Mouse (Mus musculus): ENCODE data around the gene Rtkn.
"Not testable (repeated sequence)": the region's sequence is repeated elsewhere in the genome, so short reads cannot be mapped to it uniquely, and the experiment has no call there.

The Rtkn gene

GRCm38 (mm10) chr6:83138056-83138455, 2.8 kb downstream of the Rtkn start:
- no peak for DNase-seq (ENCODE audit: low spot score)

- DNase-seq (ENCODE audit: low spot score) = no peak
These were observed 4.8 kb downstream of the Rtkn start for GRCm38 (mm10) chr6:83140044-83140443.

- no peak for DNase-seq (ENCODE audit: low spot score)
These were observed 6.4 kb downstream of the Rtkn start for GRCm38 (mm10) chr6:83141636-83142035.

- no peak for DNase-seq (ENCODE audit: low spot score)
These were observed 7.0 kb downstream of the Rtkn start for GRCm38 (mm10) chr6:83142211-83142731.

GRCm38 (mm10) chr6:83142886-83143285, 7.6 kb downstream of the Rtkn start:
- no peak for DNase-seq (ENCODE audit: low spot score)

GRCm38 (mm10) chr6:83145209-83145608, 9.9 kb downstream of the Rtkn start:
- DNase-seq (ENCODE audit: low spot score) = no peak

GRCm38 (mm10) chr6:83145805-83146204, 10.5 kb downstream of the Rtkn start:
- DNase-seq (ENCODE audit: low spot score) = no peak

- DNase-seq (ENCODE audit: low spot score) = no peak
These were observed 12.0 kb downstream of the Rtkn start for GRCm38 (mm10) chr6:83147280-83147679.

GRCm38 (mm10) chr6:83151721-83152120, 16.5 kb downstream of the Rtkn start:
- DNase-seq (ENCODE audit: low spot score) = no peak

GRCm38 (mm10) chr6:83153038-83153437, 17.8 kb downstream of the Rtkn start:
- DNase-seq (ENCODE audit: low spot score) = no peak

- DNase-seq (ENCODE audit: low spot score) = no peak
These were observed 18.2 kb downstream of the Rtkn start for GRCm38 (mm10) chr6:83153485-83153884.

GRCm38 (mm10) chr6:83155552-83156238, 20.4 kb downstream of the Rtkn start:
- no peak for DNase-seq (ENCODE audit: low spot score)

- no peak for DNase-seq (ENCODE audit: low spot score)
These were observed 21.0 kb downstream of the Rtkn start, which contains the start of the genes Wdr54 and 1700003E16Rik for GRCm38 (mm10) chr6:83156259-83156684. Gene Wdr54, minus strand, starts transcription at chr6:83156397. Gene 1700003E16Rik, plus strand, starts transcription at chr6:83156404.

GRCm38 (mm10) chr6:83159456-83159855, 24.2 kb downstream of the Rtkn start:
- not testable (repeated sequence) for DNase-seq (ENCODE audit: low spot score)

GRCm38 (mm10) chr6:83161442-83161841, 26.2 kb downstream of the Rtkn start:
- DNase-seq (ENCODE audit: low spot score) = no peak

- DNase-seq (ENCODE audit: low spot score) = no peak
These were observed 26.8 kb downstream of the Rtkn start for GRCm38 (mm10) chr6:83161921-83162641.

GRCm38 (mm10) chr6:83162701-83163100, 27.4 kb downstream of the Rtkn start:
- no peak for DNase-seq (ENCODE audit: low spot score)

GRCm38 (mm10) chr6:83165026-83165606, 29.9 kb downstream of the Rtkn start:
- DNase-seq (ENCODE audit: low spot score) = no peak

- DNase-seq (ENCODE audit: low spot score) = peak; percentile 88
These were observed 30.5 kb downstream of the Rtkn start, which contains the start of gene Dctn1 for GRCm38 (mm10) chr6:83165607-83166242. Gene Dctn1, plus strand, starts transcription at chr6:83165920.

- DNase-seq (ENCODE audit: low spot score) = no peak
These were observed 31.0 kb downstream of the Rtkn start for GRCm38 (mm10) chr6:83166243-83166630.

GRCm38 (mm10) chr6:83169872-83170271, 34.6 kb downstream of the Rtkn start:
- no peak for DNase-seq (ENCODE audit: low spot score)

- DNase-seq (ENCODE audit: low spot score) = no peak
These were observed 35.8 kb downstream of the Rtkn start for GRCm38 (mm10) chr6:83171063-83171462.
